Mouse (Mus musculus): Measurements from ENCODE around the gene Kctd20. TPM values are rescaled to one million over a fixed set of nuclear protein-coding genes. Genes with fewer than 3 reads are reported as not detected.
A peak's percentile ranks its signal among the peaks of the same experiment; 100 is the strongest.

Kctd20 gene
- polyA plus RNA-seq, 2 experiments = 66.6 to 82.9 TPM

DNA sequence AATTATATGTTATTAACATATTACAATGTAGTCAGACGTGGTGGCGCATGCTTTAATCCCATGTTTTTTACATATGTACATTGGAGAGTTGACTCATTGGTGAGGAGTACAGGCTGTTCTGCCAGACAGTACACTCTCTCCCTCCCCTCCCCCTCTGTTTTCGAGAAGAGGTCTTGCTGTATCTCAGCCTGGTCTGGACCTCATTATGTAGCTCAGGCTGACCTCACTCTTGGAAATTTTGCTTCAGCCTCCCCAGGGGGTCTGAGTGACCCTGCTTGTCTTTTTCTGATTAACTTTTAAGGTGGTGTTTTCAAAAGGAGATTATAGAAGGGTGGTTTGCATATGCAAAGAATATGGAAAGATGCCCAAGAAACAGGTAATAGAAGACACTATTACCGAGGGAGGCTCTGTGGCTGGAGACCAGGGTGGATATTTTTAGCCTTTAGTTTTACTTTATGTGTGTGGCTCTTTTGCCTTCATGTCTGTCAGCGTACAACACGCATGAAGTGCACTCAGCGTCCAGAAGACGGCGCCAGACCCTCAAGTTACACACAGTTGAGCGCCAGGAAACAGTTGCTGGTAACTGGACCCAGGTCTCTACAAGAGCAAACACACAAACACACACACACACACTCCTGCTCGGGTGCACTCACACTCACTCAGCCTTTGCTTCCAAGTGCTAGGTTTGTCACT is 66.7 kb downstream of the Kctd20 start:
- ATAC-seq (ENCODE audit: low FRiP score, low read depth) = no peak
- TF ChIP-seq POLR2A (IDR thresholded peaks at IDR 0.05; ENCODE audit: borderline replicate concordance, extremely low read depth, insufficient read depth, insufficient read length) = no peak
- Histone ChIP-seq H3K27me3 (ENCODE audit: control insufficient read depth, insufficient read depth, low read length) (no peaks in the 10 kb centered on the region), H3K9me3 (ENCODE audit: control insufficient read depth, low read length) (no peaks in the 10 kb centered on the region), H3K27ac (replicated peaks; ENCODE audit: low read depth, low read length) (no peak overlapping the region), H3K9ac (ENCODE audit: low read depth, low read length, severe bottlenecking) (no peak overlapping the region), H3K36me3 (ENCODE audit: control insufficient read depth, insufficient read depth, low read length) (no peaks in the 10 kb centered on the region), H3K4me3 (replicated peaks; ENCODE audit: low read length) (no peak overlapping the region), H3K4me2 (replicated peaks; ENCODE audit: low read depth, low read length, severe bottlenecking) (no peak overlapping the region), H3K4me1 (ENCODE audit: control insufficient read depth, insufficient read depth, low read length) (no peaks in the 10 kb centered on the region)
- 45% methylated on average over 11 of the region's 11 CpGs for WGBS
- peak; percentile 33 for DNase-seq (ENCODE audit: low spot score)

Other genes with a start within 250 kb of the Kctd20 start
- 0.26 and 0.54 TPM in 2 replicates for gene AC170998.1, start 225.9 kb upstream of the Kctd20 start, polyA plus RNA-seq (2012; rRNA removed)
- gene AC170998.1, start 225.9 kb upstream of the Kctd20 start, polyA plus RNA-seq (2014; fragmentation: Nextera tagmentation; extraction: Ambion mirVana) = 1.9 and 2.2 TPM in 2 replicates
- 38.3 and 39.4 TPM in 2 replicates for gene Mapk13, start 182.7 kb upstream of the Kctd20 start, polyA plus RNA-seq (2012; rRNA removed)
- 47.4 and 55.6 TPM in 2 replicates for gene Mapk13, start 182.7 kb upstream of the Kctd20 start, polyA plus RNA-seq (2014; fragmentation: Nextera tagmentation; extraction: Ambion mirVana)
- gene Brpf3, start 150.9 kb upstream of the Kctd20 start, polyA plus RNA-seq (2012; rRNA removed) = 70.0 and 77.8 TPM in 2 replicates
- gene Brpf3, start 150.9 kb upstream of the Kctd20 start, polyA plus RNA-seq (2014; fragmentation: Nextera tagmentation; extraction: Ambion mirVana) = 11.0 and 12.9 TPM in 2 replicates
- 2.3 and 2.7 TPM in 2 replicates for gene Pnpla1, start 93.5 kb upstream of the Kctd20 start, polyA plus RNA-seq (2012; rRNA removed)
- gene Pnpla1, start 93.5 kb upstream of the Kctd20 start, polyA plus RNA-seq (2014; fragmentation: Nextera tagmentation; extraction: Ambion mirVana) = 4.5 and 5.0 TPM in 2 replicates
- gene 4930539E08Rik, start 36.6 kb upstream of the Kctd20 start, polyA plus RNA-seq (2012; rRNA removed) = 0.35 and 0.37 TPM in 2 replicates
- 0.07 and 0.18 TPM in 2 replicates for gene 4930539E08Rik, start 36.6 kb upstream of the Kctd20 start, polyA plus RNA-seq (2014; fragmentation: Nextera tagmentation; extraction: Ambion mirVana)
- gene Pxt1, start 8.1 kb upstream of the Kctd20 start, polyA plus RNA-seq (2012; rRNA removed) = 0.13 and 0.20 TPM in 2 replicates
- not detected in 2 replicates for gene Pxt1, start 8.1 kb upstream of the Kctd20 start, polyA plus RNA-seq (2014; fragmentation: Nextera tagmentation; extraction: Ambion mirVana)
- 115 TPM in 2 replicates for gene Stk38, start 56.0 kb downstream of the Kctd20 start, polyA plus RNA-seq (2012; rRNA removed)
- gene Stk38, start 56.0 kb downstream of the Kctd20 start, polyA plus RNA-seq (2014; fragmentation: Nextera tagmentation; extraction: Ambion mirVana) = 86.6 and 99.3 TPM in 2 replicates
- gene Srsf3, start 80.7 kb downstream of the Kctd20 start, polyA plus RNA-seq (2012; rRNA removed) = 385 and 390 TPM in 2 replicates
- gene Srsf3, start 80.7 kb downstream of the Kctd20 start, polyA plus RNA-seq (2014; fragmentation: Nextera tagmentation; extraction: Ambion mirVana) = 561 and 596 TPM in 2 replicates
- 61.6 and 63.6 TPM in 2 replicates for gene Cdkn1a, start 139.0 kb downstream of the Kctd20 start, polyA plus RNA-seq (2012; rRNA removed)
- gene Cdkn1a, start 139.0 kb downstream of the Kctd20 start, polyA plus RNA-seq (2014; fragmentation: Nextera tagmentation; extraction: Ambion mirVana) = 114 and 164 TPM in 2 replicates
- gene Rab44, start 162.2 kb downstream of the Kctd20 start, polyA plus RNA-seq (2012; rRNA removed) = 2.4 and 2.8 TPM in 2 replicates
- 1.4 and 1.5 TPM in 2 replicates for gene Rab44, start 162.2 kb downstream of the Kctd20 start, polyA plus RNA-seq (2014; fragmentation: Nextera tagmentation; extraction: Ambion mirVana)

Data from limb, embryonic 14.5 days (tissue).